Mouse (Mus musculus) cerebellum, adult (tissue): ENCODE results near the gene Onecut3.

Experiments used
- ATAC-seq: cut with Nextera tagmentation; 2 replicates; pipeline ENCODE4 v1.9.2; 2017; ENCODE audit warnings: mild to moderate bottlenecking, moderate library complexity, mixed read lengths; ENCODE audit not compliant: insufficient number of reproducible peaks, low FRiP score, low TSS enrichment

Gene Onecut3

DNA sequence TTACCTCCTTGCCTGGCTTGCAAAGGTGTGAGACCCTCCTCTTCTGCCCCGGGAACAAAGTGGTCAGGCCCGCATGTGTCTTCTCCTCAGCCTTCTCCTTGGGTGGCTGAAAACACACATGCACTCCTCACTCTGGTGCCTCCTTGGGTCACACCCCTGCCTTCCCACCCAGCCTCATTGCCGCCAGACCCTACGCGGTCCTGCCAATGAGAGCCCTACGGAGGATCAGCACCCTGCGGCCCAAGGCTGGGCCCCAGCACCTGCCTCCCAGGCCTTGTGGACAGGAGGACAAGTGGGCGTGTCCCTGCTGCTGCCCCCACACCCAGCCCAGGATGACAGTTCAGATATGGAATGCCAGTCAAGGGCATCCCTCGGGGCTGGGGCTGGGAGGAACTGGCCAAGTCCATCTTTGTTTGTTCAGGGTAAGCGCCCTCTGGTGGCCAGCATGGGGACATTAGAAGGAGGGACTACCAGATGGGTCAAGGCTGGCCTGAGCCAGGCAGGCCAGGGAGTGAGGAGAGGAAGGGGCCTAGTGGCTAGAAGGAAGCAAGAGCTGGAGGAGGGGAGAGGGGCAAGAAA is 53.9 kb downstream of the Onecut3 start:
- 0 out of 2 replicates have a peak, but pooled peaks have one; percentile 51 for ATAC-seq

GRCm38 (mm10) chr10:80549279-80549678 is 54.6 kb downstream of the Onecut3 start:
- no peak for ATAC-seq

- ATAC-seq = no peak
These were observed 57.7 kb downstream of the Onecut3 start for GRCm38 (mm10) chr10:80552364-80552763.

- ATAC-seq = no peak
These were observed 58.9 kb downstream of the Onecut3 start for GRCm38 (mm10) chr10:80553575-80553974.

DNA sequence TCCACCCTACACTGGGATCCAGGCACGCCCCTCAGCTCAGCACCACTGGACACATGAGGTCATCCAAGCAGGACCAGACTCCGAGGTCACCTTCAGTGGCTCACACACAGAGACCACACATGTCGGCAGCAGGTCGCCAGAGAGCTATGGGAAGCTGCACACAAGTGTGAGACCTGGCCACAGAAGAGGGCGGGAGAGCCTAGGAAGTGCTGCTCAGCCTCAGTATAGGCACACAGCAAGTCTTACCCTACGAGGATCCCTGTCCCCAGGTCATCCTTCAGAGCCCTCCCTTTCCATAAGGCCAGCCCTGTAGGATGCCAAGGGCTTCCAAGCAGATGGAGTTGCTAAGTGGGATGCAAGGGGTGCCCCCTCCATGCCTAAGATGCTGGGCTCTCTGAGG is 59.4 kb downstream of the Onecut3 start:
- no peak for ATAC-seq

GRCm38 (mm10) chr10:80557346-80557965 is 62.8 kb downstream of the Onecut3 start:
- no peak for ATAC-seq

DNA sequence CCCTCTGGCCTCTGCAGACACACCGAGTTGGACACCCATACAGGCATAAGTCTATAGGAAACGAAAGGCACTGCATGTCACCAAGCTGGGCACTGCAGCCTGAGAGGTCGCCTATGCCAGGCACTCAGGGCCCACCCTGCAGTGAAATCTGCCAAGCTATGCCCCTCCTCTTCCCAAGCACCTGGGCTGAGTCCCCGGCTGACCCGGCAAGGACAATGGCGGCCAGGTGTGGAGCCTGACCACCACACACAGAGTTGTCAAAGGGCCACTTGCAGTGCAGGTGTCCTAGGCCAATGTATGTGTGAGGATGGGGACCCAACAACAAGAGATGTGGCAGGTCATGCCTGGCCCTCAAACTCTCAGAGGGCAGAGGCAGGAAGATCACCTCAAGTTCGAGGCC is 64.8 kb downstream of the Onecut3 start:
- no peak for ATAC-seq

GRCm38 (mm10) chr10:80560621-80561020 is 66.0 kb downstream of the Onecut3 start:
- no peak for ATAC-seq

DNA sequence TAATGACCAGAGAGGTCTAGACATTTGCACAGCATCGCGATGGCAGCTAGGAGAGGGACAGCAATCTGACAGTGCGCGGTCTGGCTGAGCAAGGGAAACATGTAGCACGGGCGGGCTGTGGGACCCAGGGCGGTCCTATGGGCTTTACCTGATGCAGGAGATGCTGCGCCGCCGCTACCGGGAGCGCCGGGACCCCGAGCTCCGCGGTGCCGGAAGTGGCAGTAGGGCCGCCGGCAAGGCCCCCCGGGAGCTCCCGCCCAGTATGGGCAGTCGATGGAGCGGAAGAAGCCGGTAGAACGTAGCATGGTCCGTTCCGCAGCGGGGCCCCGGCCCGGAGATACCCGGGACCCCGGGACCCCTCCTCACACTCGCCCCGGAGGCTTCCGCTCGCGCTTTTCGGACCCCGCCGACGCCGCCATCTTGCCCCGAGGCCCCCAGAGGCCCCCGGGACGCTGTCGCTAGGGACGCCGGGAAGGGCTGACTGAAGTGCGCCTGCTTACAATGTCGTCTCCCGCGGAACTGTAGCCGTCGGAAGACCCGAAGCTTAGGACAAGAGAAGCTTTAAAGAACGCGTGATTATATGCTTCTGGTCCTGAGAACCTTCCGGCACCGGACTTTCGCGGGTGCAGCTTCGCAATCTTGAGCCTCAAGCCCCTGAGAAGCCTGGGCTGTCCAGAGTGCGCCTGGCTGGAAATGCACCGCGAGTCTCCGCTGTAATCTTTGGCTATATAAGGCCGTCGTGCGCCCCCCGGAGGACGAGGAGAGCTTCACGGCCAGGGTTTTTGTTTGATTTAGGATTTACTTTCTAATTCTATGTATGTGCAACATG is 66.7 kb downstream of the Onecut3 start, which contains the start of gene Rexo1:
Gene Rexo1, minus strand, starts transcription at position 445 of the 829 bp plus-strand sequence.
- peak; percentile 62; the same call in 1 of the 2 replicates for ATAC-seq

DNA sequence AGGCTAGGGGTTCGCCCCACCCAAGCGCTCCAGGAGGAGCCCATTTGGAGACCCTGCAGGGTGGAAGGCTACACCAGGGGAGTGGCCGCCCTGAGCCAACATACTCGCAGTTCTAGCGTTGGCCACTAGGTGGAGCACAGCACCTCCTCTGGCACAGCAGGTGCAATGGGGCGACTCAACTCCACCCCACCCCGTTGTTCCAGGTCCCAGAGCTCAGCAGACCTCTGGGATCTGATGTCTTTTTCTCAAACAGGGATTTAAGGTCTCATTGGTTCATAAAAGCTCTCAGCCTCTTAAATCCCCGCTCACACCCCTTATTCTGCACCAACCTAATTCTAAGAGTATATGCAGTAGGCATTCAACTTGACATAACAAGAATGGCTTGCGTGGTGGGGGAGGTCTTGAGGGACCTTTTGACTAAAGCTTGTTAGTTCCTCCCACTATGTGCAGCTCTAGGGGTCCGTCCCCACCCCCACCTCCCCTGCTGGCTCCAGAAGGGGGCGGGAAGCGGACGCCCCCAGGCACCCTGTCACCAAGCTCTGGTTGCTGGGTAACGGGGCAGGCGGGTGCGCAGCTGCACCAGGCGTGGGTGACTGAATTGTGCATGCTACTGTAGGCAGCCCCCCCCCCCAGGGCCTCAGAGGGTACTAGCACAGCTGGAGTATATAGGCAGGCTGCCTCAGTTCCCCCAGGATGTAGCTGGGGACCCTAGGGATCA is 71.9 kb downstream of the Onecut3 start:
- peak; percentile 56; the same call in 1 of the 2 replicates for ATAC-seq
